Mouse (Mus musculus): ENCODE measurements around the gene Ces2a.
A peak's percentile ranks its signal among the peaks of the same experiment; 100 is the strongest.

GRCm38 (mm10) chr8:104789886-104790680 lies 56.3 kb downstream of the Ces2a start:
- TF ChIP-seq CTCF (IDR thresholded peaks at IDR 0.05; ENCODE audit: low read depth) (peak; percentile 42), EP300 (IDR thresholded peaks at IDR 0.05; ENCODE audit: low read depth) (no peak)
